Mouse (Mus musculus) intestine, embryonic 14.5 days (tissue): ENCODE data around the gene Rgs21. TPM values are rescaled to one million over a fixed set of nuclear protein-coding genes. Genes with fewer than 3 reads are reported as not detected.

Source experiments
- ATAC-seq: fragments of 200-750 bp; cut with Nextera tagmentation; replicated peaks from 2 replicates; pipeline ENCODE4 v1.8.0; 2017; ENCODE audit warnings: low read depth, moderate number of reproducible peaks, moderate TSS enrichment, moderate library complexity; ENCODE audit not compliant: low FRiP score, low TSS enrichment
- DNase-seq: peaks from one replicate; pipeline ENCODE4 v3.0.0-alpha.2; 2018; ENCODE audit warnings: low spot score
- H3K27ac ChIP-seq: fragments of 300-500 bp; sonication (generic); 2 replicates; pipeline ENCODE4 v1.5.1; 2014; ENCODE audit warnings: low read depth, mild to moderate bottlenecking, control low read depth
- H3K27me3 ChIP-seq: fragments of 300-500 bp; sonication (generic); replicated peaks from 2 replicates; pipeline ENCODE4 v1.6.1; 2014; ENCODE audit warnings: low read length, control low read depth; ENCODE audit not compliant: control insufficient read depth, insufficient read depth
- H3K36me3 ChIP-seq: fragments of 300-500 bp; sonication (generic); 2 replicates; pipeline ENCODE4 v1.6.1; 2014; ENCODE audit warnings: low read length, control low read depth; ENCODE audit not compliant: control insufficient read depth, insufficient read depth
- H3K4me1 ChIP-seq: fragments of 300-500 bp; sonication (generic); replicated peaks from 2 replicates; pipeline ENCODE4 v1.6.1; 2014; ENCODE audit warnings: low read length, control low read depth, mixed read lengths; ENCODE audit not compliant: control insufficient read depth, insufficient read depth
- H3K4me2 ChIP-seq: fragments of 300-500 bp; sonication (generic); 2 replicates; pipeline ENCODE4 v1.6.1; 2014; ENCODE audit warnings: low read length
- H3K4me3 ChIP-seq: fragments of 300-500 bp; sonication (generic); 2 replicates; pipeline ENCODE4 v1.5.1; 2014; ENCODE audit warnings: low read depth, low read length, control low read depth, mixed read lengths
- H3K9ac ChIP-seq: fragments of 300-500 bp; sonication (generic); 2 replicates; pipeline ENCODE4 v1.6.1; 2014; ENCODE audit warnings: mild to moderate bottlenecking, low read length
- H3K9me3 ChIP-seq: fragments of 300-500 bp; sonication (generic); 2 replicates; pipeline ENCODE4 v1.6.1; 2016; ENCODE audit warnings: low read length, control low read depth; ENCODE audit not compliant: control insufficient read depth
- WGBS: fragments of 180-500 bp; shearing (Covaris S2); extraction: QIAGEN DNeasy Blood & Tissue Kit; methylation state at CpG from one replicate; pipeline ENCODE4 v1.1.7; 2014; 5-methylcytosine and 5-hydroxymethylcytosine counted together
- polyA plus RNA-seq: library from polyadenylated mRNA; unstranded; fragments of >200 nt; fragmentation: Nextera tagmentation; extraction: Ambion mirVana; gene quantifications from 2 replicates; pipeline ENCODE4 v1.2.1, GENCODE M21; 2014

Rgs21 gene
- polyA plus RNA-seq, 1 experiment from 2014 or later = not detected

DNA sequence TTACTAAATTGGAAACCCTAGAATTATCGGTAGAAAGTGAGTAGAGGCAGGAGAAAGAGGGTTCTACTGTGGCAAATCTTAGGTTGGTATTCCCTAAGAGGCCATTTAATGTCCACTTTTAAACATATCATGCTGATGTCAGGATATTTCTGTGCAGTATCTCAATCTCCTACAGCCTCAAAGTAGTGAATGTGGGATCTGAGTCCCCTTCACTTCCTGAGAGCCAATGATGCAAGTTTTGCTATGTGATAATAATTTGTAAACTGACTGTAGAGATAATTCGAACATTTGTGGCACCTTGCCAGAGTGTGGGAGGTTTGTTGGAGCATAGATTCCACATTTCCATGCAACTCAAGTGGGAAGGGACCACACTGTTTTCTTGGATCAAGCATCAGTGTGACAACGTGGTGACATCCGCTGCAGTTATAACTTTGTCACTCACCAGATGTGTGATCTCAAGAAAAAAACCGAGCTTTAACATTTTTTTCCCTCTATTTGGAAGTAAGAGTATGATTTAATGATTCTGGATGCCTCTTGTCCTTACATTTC, 49.5 kb downstream of the Rgs21 start:
- no peaks in the 10 kb centered on the region for H3K9me3 ChIP-seq
- 70% methylated on average over 5 of the region's 5 CpGs for WGBS
- H3K27me3 ChIP-seq = no peaks in the 10 kb centered on the region
- no peak overlapping the region for H3K4me2 ChIP-seq
- H3K36me3 ChIP-seq = no peaks in the 10 kb centered on the region
- H3K27ac ChIP-seq = no peak overlapping the region
- H3K4me3 ChIP-seq = no peak overlapping the region
- no peak overlapping the region for H3K9ac ChIP-seq
- H3K4me1 ChIP-seq = no peaks in the 10 kb centered on the region
- DNase-seq = no peak
- no peak for ATAC-seq

DNA sequence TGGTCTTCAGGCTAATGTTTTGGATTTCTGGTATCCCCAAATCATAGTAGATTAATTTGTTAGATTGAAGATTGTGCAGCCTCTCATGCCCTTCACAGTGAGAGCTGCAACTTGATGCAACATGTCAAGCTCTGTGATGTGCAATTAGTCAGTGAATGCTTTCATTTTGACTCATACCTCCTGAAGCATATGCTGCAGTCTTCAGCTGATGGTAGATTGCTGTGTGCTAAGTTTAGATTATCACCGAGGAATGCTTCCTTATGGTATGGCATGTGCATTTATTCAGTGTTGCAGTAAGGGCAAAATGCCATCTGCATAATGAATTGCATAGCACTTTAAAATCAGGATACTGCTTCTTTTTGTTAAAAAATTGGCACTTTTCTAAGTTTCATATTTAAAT, 65.2 kb downstream of the Rgs21 start:
- Histone ChIP-seq H3K4me1 (no peaks in the 10 kb centered on the region), H3K4me2 (no peak overlapping the region), H3K4me3 (no peak overlapping the region), H3K9ac (no peak overlapping the region), H3K9me3 (no peaks in the 10 kb centered on the region), H3K27ac (no peak overlapping the region), H3K36me3 (no peaks in the 10 kb centered on the region), H3K27me3 (no peaks in the 10 kb centered on the region)
- WGBS = 63% methylated on average over 1 of the region's 1 CpGs
- DNase-seq (no peak), ATAC-seq (no peak)

GRCm38 (mm10) chr1:144500423-144500822, 67.0 kb downstream of the Rgs21 start:
- no peak for ATAC-seq
- no peak overlapping the region for H3K4me2 ChIP-seq
- H3K4me3 ChIP-seq = no peak overlapping the region
- H3K36me3 ChIP-seq = no peaks in the 10 kb centered on the region
- no peak overlapping the region for H3K9ac ChIP-seq
- no peak for DNase-seq
- no peaks in the 10 kb centered on the region for H3K27me3 ChIP-seq
- no peaks in the 10 kb centered on the region for H3K4me1 ChIP-seq
- H3K27ac ChIP-seq = no peak overlapping the region
- WGBS = 80% methylated on average over 4 of the region's 4 CpGs
- H3K9me3 ChIP-seq = no peaks in the 10 kb centered on the region

DNA sequence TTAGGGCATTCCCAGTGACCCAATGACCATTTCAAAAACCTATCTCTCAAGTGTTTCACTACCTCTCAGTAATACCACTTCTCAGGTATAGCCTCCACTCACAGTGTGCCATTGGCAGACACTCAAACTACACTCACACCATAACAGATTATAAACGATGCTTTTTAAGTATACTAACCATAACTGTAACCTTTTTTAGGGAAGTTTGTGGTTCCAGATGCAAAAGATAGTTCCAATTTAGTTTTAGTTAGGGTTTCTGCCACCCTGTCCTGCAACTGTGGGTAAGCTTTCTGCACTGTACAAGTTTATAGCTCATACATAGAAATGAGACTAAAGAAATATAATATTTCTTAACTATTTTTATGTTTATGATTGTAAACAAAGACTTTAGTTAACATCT, 67.7 kb downstream of the Rgs21 start:
- Histone ChIP-seq H3K27ac (no peak overlapping the region), H3K27me3 (no peaks in the 10 kb centered on the region), H3K4me2 (no peak overlapping the region), H3K36me3 (no peaks in the 10 kb centered on the region), H3K4me3 (no peak overlapping the region), H3K9me3 (no peaks in the 10 kb centered on the region), H3K9ac (no peak overlapping the region), H3K4me1 (no peaks in the 10 kb centered on the region)
- ATAC-seq = no peak
- 85% methylated on average over 1 of the region's 1 CpGs for WGBS
- no peak for DNase-seq

- Histone ChIP-seq H3K27me3 (no peaks in the 10 kb centered on the region), H3K9me3 (no peaks in the 10 kb centered on the region), H3K4me1 (no peaks in the 10 kb centered on the region), H3K4me3 (no peak overlapping the region), H3K9ac (no peak overlapping the region), H3K4me2 (no peak overlapping the region), H3K36me3 (no peaks in the 10 kb centered on the region), H3K27ac (no peak overlapping the region)
- ATAC-seq = no peak
- no peak for DNase-seq
Measured at GRCm38 (mm10) chr1:144498725-144499124, 68.7 kb downstream of the Rgs21 start.

DNA sequence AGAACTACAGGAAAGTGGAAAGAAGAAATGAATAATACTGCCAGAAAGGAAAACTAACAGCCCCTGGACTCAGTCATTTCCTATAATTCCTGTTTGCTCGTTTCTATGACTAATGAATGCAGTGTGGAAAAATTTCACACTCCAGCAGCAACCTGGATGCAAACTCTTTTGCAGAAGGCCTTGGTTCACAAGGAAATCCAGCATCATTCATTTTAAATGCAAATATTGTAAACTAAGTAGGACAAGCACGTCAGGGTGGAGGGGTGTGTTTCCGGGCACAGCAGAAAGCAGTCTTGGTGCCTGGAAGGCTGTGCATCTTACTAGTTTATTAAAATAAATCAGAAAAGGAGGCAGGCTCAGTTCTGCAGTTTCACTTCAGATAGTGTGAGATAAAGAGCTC, 69.4 kb downstream of the Rgs21 start:
- ATAC-seq = no peak
- Histone ChIP-seq H3K4me2 (no peak overlapping the region), H3K9ac (no peak overlapping the region), H3K27ac (no peak overlapping the region), H3K27me3 (no peaks in the 10 kb centered on the region), H3K36me3 (no peaks in the 10 kb centered on the region), H3K9me3 (no peaks in the 10 kb centered on the region), H3K4me3 (no peak overlapping the region), H3K4me1 (no peaks in the 10 kb centered on the region)
- 38% methylated on average over 3 of the region's 3 CpGs for WGBS
- DNase-seq = no peak

- Histone ChIP-seq H3K27me3 (no peaks in the 10 kb centered on the region), H3K4me1 (no peaks in the 10 kb centered on the region), H3K36me3 (no peaks in the 10 kb centered on the region), H3K9me3 (no peaks in the 10 kb centered on the region), H3K4me2 (no peak overlapping the region), H3K4me3 (no peak overlapping the region), H3K27ac (no peak overlapping the region), H3K9ac (no peak overlapping the region)
- ATAC-seq (no peak), DNase-seq (no peak)
- 93% methylated on average over 1 of the region's 1 CpGs for WGBS
Measured at GRCm38 (mm10) chr1:144493336-144493735, 74.1 kb downstream of the Rgs21 start.

DNA sequence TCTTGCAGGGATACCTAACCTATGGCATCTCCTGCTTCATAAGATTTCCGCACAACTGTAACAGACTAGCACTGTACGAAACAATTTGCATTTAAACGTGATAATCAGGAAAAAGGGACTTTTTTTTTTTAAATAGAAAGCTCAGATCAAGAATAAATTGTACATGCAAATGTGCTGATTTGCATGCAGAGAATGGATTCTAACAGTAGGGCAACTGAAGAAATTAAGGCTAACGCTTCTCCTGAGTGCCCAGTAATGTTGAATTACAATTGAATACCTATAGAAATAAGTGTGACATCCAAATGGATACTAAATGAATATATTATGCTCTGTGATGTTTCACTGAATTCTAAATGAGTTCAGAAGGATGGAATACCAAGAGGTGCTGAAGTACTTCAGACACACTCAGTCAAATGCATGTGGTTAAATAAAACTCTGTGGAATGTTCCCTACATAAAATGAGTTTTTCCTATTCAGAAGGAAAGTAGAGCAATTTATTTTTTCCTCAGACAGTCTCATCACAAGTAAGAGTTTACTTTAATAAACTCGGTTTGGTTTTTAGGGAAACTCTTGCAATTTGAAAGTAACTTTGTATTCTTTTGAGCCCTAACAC, 79.1 kb downstream of the Rgs21 start:
- no peaks in the 10 kb centered on the region for H3K27me3 ChIP-seq
- no peak overlapping the region for H3K9ac ChIP-seq
- no peaks in the 10 kb centered on the region for H3K9me3 ChIP-seq
- 78% methylated on average over 5 of the region's 5 CpGs for WGBS
- H3K4me3 ChIP-seq = no peak overlapping the region
- no peaks in the 10 kb centered on the region for H3K4me1 ChIP-seq
- ATAC-seq (no peak), DNase-seq (no peak)
- H3K27ac ChIP-seq = no peak overlapping the region
- no peak overlapping the region for H3K4me2 ChIP-seq
- no peaks in the 10 kb centered on the region for H3K36me3 ChIP-seq
